Mouse (Mus musculus) heart, embryonic 14.5 days (tissue): ENCODE data around the gene Mgea5. TPM values are rescaled to one million over a fixed set of nuclear protein-coding genes. Genes with fewer than 3 reads are reported as not detected.
A peak's percentile ranks its signal among the peaks of the same experiment; 100 is the strongest.
"Not testable (repeated sequence)": the region's sequence is repeated elsewhere in the genome, so short reads cannot be mapped to it uniquely, and the experiment has no call there.

Experiments used
- ATAC-seq: fragments of 200-750 bp; cut with Nextera tagmentation; 2 replicates; pipeline ENCODE4 v1.8.0; 2017; ENCODE audit warnings: low read depth, moderate TSS enrichment; ENCODE audit not compliant: insufficient number of reproducible peaks, insufficient read depth, low FRiP score
- H3K27ac ChIP-seq, 2 experiments: fragments of 200-500 bp in 1 of 2; fragments of 300-500 bp in 1 of 2; sonication (generic) in 1 of 2; replicated peaks in 1 of 2; 2 replicates each; pipeline ENCODE4 v1.5.1; 2012 to 2014; ENCODE audit warnings: low read depth in 2 of 2, low read length in 2 of 2, control low read depth in 1 of 2, mild to moderate bottlenecking in 1 of 2, mixed read lengths in 1 of 2; ENCODE audit not compliant: control insufficient read depth in 1 of 2, insufficient read depth in 1 of 2
- H3K27me3 ChIP-seq: fragments of 300-500 bp; sonication (generic); 2 replicates; pipeline ENCODE4 v1.6.1; 2014; ENCODE audit warnings: mild to moderate bottlenecking, low read length, control low read depth; ENCODE audit not compliant: control insufficient read depth, insufficient read depth
- H3K36me3 ChIP-seq: fragments of 300-500 bp; sonication (generic); 2 replicates; pipeline ENCODE4 v1.6.1; 2014; ENCODE audit warnings: mild to moderate bottlenecking, control low read depth, low read length, mixed read lengths; ENCODE audit not compliant: control insufficient read depth, insufficient read depth
- H3K4me1 ChIP-seq, 2 experiments: fragments of 200-500 bp in 1 of 2; fragments of 300-500 bp in 1 of 2; sonication (generic) in 1 of 2; 2 replicates each; pipeline ENCODE4 v1.6.1; 2012 to 2014; ENCODE audit warnings: low read length in 2 of 2, control low read depth in 1 of 2, mixed read lengths in 1 of 2; ENCODE audit not compliant: control insufficient read depth in 2 of 2, insufficient read depth in 2 of 2
- H3K4me2 ChIP-seq: fragments of 300-500 bp; sonication (generic); 2 replicates; pipeline ENCODE4 v1.6.1; 2014; ENCODE audit warnings: mild to moderate bottlenecking, low read length
- H3K4me3 ChIP-seq, 2 experiments: fragments of 200-500 bp in 1 of 2; fragments of 300-500 bp in 1 of 2; sonication (generic) in 1 of 2; 2 replicates each; pipeline ENCODE4 v1.5.1; 2012 to 2014; ENCODE audit warnings: low read length in 2 of 2, mild to moderate bottlenecking in 2 of 2, control low read depth in 1 of 2, low read depth in 1 of 2, moderate library complexity in 1 of 2; ENCODE audit not compliant: control insufficient read depth in 1 of 2, insufficient read depth in 1 of 2
- H3K9ac ChIP-seq: fragments of 300-500 bp; sonication (generic); 2 replicates; pipeline ENCODE4 v1.6.1; 2014; ENCODE audit warnings: mild to moderate bottlenecking, low read length
- H3K9me3 ChIP-seq: fragments of 300-500 bp; sonication (generic); 2 replicates; pipeline ENCODE4 v1.6.1; 2016; ENCODE audit warnings: low read length, control low read depth; ENCODE audit not compliant: control insufficient read depth
- WGBS: fragments of 180-500 bp; shearing (Covaris S2); extraction: QIAGEN DNeasy Blood & Tissue Kit; methylation state at CpG from one replicate; pipeline ENCODE4 v1.1.7; 2014; 5-methylcytosine and 5-hydroxymethylcytosine counted together
- polyA plus RNA-seq: library from polyadenylated mRNA; unstranded; fragments of >200 nt; fragmentation: Nextera tagmentation; extraction: Ambion mirVana; gene quantifications from 2 replicates; pipeline ENCODE4 v1.2.1, GENCODE M21; 2014

The Mgea5 gene
- polyA plus RNA-seq, 1 experiment from 2014 or later, result 47.1 TPM

DNA sequence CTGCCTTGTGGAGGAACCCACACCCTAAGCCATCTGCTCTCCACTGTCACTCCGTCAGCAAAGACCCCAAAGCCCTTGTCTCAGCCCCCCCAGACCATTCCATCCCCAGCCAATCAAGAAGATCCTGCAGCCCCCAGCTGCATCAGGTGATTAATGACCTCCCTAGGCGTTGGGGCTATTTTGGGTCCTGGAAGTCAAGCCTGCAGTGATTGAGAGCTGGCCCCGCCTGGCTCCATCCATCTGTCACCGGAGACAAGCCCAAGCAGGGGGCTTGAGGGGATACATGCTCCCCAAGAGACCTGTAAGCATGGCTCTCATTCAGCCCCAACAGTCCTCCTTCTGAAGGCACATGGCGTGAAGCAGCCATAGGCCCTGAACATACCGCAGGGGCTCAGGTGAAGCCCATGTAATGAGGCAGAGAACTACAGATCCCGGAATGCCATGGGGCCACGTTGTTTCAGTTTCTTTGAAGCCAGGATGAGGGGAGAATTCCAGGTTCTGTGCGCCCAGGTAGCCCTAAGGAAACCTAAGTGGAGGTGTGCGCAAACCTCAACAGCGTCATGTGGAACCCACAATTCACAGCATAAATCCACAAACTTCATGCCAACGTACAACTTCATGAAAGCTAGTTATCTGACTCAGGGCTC is 27.5 kb upstream of the Mgea5 start:
- H3K27me3 ChIP-seq, result peaks cover 16% of the 10 kb centered on the region; the same call in 1 of the 2 replicates

DNA sequence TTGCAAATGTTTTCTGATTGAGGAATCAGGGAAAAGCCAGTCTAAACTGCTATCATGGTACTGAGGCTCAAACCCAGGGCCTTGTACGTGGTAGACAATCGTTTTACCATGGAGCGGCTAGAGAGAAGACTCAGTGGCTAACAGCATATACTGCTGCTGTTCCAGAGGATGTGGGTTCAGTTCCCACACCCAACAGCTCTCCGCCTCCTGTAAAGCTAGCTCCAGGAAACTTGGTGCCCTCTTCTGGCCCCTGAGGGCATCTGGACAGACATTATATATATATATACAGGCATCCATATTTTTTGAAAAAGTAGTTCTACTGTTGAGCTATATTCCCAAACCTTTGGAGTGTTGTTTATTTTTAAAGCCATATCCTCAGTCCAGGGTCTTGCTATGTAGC is 24.1 kb upstream of the Mgea5 start:
- no peak for ATAC-seq
- Histone ChIP-seq H3K36me3 (no peaks in the 10 kb centered on the region), H3K9me3 (no peaks in the 10 kb centered on the region), H3K4me1 (peaks cover 5 to 9% of the 10 kb centered on the region in 2 experiments; a peak in 3 of 4 replicates), H3K27ac (no peak overlapping the region), H3K4me2 (no peak overlapping the region), H3K9ac (no peak overlapping the region), H3K4me3 (no peak overlapping the region), H3K27me3 (no peaks in the 10 kb centered on the region)
- WGBS, result 93% methylated on average over 4 of the region's 4 CpGs

More for the DNA sequence above, 27.5 kb upstream of the Mgea5 start:
- no peak overlapping the region for H3K9ac ChIP-seq
- H3K4me1 ChIP-seq, result peaks cover 7 to 16% of the 10 kb centered on the region in 2 experiments; a peak in 3 of 4 replicates
- ATAC-seq, result no peak
- no peak overlapping the region for H3K27ac ChIP-seq
- H3K4me3 ChIP-seq, result no peak overlapping the region
- no peak overlapping the region for H3K4me2 ChIP-seq
- no peaks in the 10 kb centered on the region for H3K36me3 ChIP-seq
- no peaks in the 10 kb centered on the region for H3K9me3 ChIP-seq
- WGBS, result 51% methylated on average over 12 of the region's 12 CpGs

DNA sequence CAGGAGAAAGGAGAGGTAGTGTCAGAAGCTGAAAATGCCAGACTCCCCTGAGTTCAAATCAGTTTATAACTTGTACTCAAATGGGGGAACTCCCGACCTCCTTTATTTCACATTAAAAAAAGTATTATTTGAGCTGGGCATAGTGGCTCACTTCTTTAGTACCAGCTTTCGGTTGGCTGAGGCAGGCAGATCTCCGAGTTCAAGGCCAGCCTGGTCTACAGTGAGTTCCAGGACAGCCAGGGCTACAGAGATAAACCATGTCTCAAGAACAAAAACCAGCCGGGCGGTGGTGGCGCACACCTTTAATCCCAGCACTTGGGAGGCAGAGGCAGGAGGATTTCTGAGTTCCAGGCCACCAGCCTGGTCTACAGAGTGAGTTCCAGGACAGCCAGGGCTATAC is 22.2 kb upstream of the Mgea5 start:
- H3K4me1 ChIP-seq, H3K27me3 ChIP-seq, H3K27ac ChIP-seq, H3K4me2 ChIP-seq, H3K9ac ChIP-seq, ATAC-seq, H3K36me3 ChIP-seq, H3K9me3 ChIP-seq, H3K4me3 ChIP-seq: not testable (repeated sequence)
- WGBS, result 89% methylated on average over 6 of the region's 6 CpGs

DNA sequence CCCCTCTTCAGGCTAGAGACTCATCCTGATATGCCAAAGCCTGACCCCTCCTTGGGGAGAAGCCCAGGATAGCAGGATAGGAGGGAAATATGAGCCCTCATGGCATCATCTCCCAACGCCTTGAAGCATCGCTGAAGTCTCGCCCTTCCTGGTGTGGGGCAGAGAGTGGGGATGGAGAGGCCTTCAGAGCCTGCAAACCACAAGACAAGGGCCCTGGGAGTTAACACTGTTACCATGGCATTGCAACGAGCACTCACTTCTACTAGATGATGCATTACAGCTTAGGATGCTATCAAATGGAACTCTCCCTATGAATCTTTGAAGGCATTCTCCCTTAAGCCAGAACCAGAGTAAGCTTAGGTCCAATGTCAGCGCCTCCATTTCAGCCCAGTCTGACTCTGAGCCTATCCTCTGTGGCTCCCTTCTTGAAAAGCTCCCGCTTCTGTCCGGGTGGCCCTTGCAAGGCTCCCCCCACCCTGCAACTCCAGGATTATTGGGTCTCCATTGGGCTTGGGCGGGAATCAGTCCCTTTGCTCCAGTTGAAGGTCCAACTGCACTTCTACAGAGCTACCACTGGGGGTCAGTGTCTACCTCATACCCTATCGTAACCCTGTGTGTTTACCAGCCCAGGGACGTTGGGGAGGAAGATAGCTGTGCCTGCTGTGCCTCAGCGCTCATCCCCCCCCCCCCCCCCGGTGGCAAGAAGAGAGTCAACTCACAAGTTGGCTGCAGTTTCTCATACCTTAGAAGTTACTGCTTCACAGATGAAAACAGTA is 21.1 kb upstream of the Mgea5 start:
- WGBS, result 23% methylated on average over 12 of the region's 12 CpGs
- Histone ChIP-seq H3K36me3 (no peaks in the 10 kb centered on the region), H3K4me1 (peaks cover 0 to 2% of the 10 kb centered on the region in 2 experiments; a peak in 1 of 4 replicates), H3K4me3 (no peak overlapping the region), H3K4me2 (0 out of 2 replicates have a peak overlapping the region, but pooled peaks have one; percentile 19), H3K9me3 (no peaks in the 10 kb centered on the region), H3K27ac (no peak overlapping the region), H3K9ac (no peak overlapping the region), H3K27me3 (no peaks in the 10 kb centered on the region)
- no peak for ATAC-seq

DNA sequence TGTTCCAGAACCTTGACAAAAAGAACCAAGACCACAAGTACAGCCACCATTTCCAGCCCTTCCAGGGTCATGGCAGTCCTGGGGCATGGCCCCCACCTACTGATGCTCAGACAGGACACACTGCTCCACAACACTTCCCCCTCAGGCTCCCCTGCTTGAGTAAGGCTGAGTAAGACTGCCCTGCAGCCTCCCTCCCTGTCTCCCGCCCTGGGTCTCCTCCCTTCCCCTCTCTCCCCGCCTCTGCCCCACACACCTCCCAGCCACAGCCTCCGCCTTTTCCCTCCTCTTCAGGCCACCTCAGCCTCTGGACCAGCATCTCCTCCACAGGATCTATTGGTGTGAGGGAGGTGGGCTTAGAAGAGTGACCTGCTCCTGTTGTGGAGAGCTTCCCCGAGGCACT is 19.8 kb upstream of the Mgea5 start:
- H3K4me1 ChIP-seq, result peaks cover 0 to 2% of the 10 kb centered on the region in 2 experiments; a peak in 1 of 4 replicates

DNA sequence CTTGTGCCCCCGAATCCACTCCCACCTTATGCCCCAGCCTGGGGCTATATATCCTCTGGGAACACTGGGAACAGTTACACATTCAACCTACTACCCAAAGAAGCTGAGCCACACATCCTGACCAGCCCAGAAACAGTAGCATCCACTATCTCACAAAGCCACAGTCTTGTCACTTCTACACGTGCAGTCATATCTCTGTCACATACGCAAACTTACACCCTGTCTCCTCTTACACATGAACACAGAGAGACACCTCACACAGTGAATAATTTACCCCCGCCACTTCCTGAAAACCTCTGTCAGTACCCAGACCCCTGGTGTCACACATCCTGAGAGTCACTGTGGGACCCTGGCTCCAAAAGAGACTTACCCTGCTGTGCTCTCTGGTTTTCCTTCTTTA is 19.1 kb upstream of the Mgea5 start:
- Histone ChIP-seq H3K36me3 (no peaks in the 10 kb centered on the region), H3K27ac (no peak overlapping the region), H3K9ac (no peak overlapping the region), H3K4me3 (no peak overlapping the region), H3K4me2 (no peak overlapping the region), H3K27me3 (no peaks in the 10 kb centered on the region), H3K4me1 (peaks cover 0 to 2% of the 10 kb centered on the region in 2 experiments; a peak in 1 of 4 replicates), H3K9me3 (0 out of 2 replicates have a peak, but pooled peaks cover 3% of the 10 kb centered on the region)
- WGBS, result 52% methylated on average over 4 of the region's 4 CpGs
- ATAC-seq, result no peak

More for the DNA sequence above, 19.8 kb upstream of the Mgea5 start:
- Histone ChIP-seq H3K9me3 (no peaks in the 10 kb centered on the region), H3K4me3 (no peak overlapping the region), H3K9ac (no peak overlapping the region), H3K4me2 (no peak overlapping the region), H3K27me3 (no peaks in the 10 kb centered on the region), H3K27ac (no peak overlapping the region), H3K36me3 (no peaks in the 10 kb centered on the region)
- no peak for ATAC-seq
- 10% methylated on average over 4 of the region's 4 CpGs for WGBS

DNA sequence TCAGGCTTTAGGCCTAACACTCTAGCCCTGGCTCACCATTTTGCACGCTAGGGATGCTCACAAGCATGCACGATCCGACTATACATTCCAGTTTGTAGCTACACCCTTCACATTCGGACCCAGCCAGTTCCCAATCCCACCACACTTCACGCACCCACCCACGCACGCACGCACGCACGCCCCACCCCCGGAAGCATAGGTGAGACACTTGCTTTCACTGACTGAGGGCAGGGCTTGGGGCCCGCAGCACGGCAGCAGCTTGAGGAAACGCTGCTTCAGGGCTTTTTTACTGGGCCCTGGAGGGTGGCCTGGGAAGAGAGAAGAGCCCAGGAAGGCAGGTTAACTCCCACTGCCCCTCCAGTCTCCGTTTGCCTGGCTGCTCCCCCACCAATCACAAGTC is 13.2 kb upstream of the Mgea5 start:
- H3K9ac ChIP-seq, result no peak overlapping the region

More for the DNA sequence above, 13.2 kb upstream of the Mgea5 start:
- H3K4me2 ChIP-seq, result no peak overlapping the region
- ATAC-seq, result no peak
- H3K4me1 ChIP-seq, result peaks cover 0 to 2% of the 10 kb centered on the region in 2 experiments; a peak in 1 of 4 replicates
- H3K4me3 ChIP-seq, result no peak overlapping the region
- no peak overlapping the region for H3K27ac ChIP-seq
- 73% methylated on average over 15 of the region's 15 CpGs for WGBS
- H3K9me3 ChIP-seq, result 0 out of 2 replicates have a peak, but pooled peaks cover 3% of the 10 kb centered on the region
- no peaks in the 10 kb centered on the region for H3K27me3 ChIP-seq
- H3K36me3 ChIP-seq, result no peaks in the 10 kb centered on the region
